Mouse (Mus musculus) right cerebral cortex, adult 18-20 months (tissue): Measurements from ENCODE around the gene Nosip.
A peak's percentile ranks its signal among the peaks of the same experiment; 100 is the strongest.
"Not testable (repeated sequence)": the region's sequence is repeated elsewhere in the genome, so short reads cannot be mapped to it uniquely, and the experiment has no call there.

ENCODE experiments used
- DNase-seq: peaks from one replicate; pipeline ENCODE4 v3.0.0; 2022; ENCODE audit warnings: mixed read lengths

The Nosip gene

DNA sequence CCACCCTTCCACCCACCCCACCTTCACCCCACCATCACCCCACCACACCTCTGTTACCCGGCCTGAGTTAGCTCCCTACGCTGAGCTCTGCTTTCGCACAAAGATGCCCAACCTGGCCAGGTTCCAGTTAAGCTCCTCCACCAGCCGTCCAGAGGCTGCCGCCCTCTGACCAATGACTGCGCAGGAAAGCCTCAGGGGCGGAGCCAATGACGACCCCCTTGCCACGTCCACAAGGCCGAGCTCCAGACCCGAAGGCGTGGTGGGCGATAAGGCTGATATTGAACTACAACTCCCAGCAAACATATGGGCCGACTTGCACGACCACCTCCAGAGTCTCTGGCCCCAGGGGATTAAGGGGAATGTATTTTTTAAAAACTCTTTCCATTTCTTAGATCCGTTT is 29.8 kb downstream of the Nosip start, which contains the start of gene Rcn3:
Gene Rcn3, minus strand, starts transcription at position 174 of the 400 bp plus-strand sequence.
- DNase-seq: no peak

DNA sequence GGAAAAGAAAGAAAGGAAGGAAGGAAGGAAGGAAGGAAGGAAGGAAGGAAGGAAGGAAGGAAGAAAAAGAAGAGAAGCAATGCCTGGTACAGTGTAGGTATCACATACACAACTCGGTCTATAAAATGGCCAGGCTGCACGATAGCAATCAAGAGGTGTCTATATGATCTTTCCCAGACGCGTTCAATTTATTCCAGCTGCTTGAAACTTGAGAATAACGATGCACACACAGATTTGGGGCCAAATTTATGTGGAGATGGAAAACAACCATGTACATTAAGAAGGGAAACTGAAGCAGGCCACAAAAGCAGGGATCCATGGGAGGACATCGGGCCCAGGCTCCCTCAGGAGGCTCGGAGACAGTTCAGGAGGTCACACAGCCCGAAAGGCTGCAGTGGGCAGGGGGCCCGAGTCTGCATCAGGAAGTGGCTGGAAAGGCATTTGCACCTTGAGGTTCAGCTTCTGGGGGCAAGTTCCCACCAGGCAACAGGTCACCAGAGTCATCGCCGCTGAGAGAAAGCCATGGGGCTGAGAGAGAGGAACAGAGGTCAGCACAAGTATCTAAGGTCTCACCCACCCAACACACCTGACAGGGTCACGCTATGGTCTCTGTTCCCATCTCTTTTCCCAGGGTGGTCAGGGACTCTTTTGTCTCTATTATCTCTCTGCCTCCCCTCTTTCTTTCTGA is 30.7 kb downstream of the Nosip start:
- no peak for DNase-seq

DNA sequence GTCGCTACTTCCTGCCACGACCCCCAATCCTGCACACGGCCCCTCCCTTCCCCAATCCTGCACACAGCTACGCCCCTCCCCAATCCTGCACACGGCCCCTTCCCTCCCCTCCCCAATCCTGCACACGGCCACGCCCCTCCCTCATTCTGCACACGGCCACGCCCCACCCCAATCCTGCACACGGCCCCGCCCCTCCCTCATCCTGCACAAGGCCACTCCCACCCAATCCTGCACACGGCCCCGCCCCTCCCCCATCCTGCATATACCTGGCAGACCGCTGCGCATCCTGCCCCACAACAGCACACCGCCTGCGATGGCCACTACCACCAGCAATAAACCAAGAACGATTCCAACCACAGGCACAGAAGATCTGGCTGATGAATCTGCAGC is 31.3 kb downstream of the Nosip start:
- DNase-seq: no peak

GRCm38 (mm10) chr7:45094121-45094520 is 31.9 kb downstream of the Nosip start:
- DNase-seq: no peak

GRCm38 (mm10) chr7:45095367-45095766 is 33.1 kb downstream of the Nosip start:
- DNase-seq: no peak

GRCm38 (mm10) chr7:45095965-45096364 is 33.7 kb downstream of the Nosip start:
- not testable (repeated sequence) for DNase-seq

DNA sequence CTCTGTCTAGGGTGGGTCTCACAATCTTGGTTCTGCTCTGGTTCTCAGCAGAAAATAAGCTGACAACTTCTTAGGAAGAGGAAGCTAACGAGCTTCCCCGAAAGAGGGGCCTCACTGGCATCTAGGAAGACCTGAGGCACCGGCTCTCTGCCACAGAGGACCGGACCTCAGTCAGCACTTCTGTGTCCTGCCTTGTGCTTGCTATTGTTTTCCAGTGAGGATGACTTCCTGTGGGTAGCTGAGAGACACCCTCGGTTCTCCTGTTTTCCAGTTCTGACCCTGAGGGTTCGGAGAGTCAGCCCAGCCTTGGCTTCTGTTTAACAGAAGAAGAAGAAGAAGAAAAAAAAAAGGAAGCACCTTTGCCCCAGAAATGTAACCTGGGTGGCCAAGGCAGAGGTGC is 35.2 kb downstream of the Nosip start:
- no peak for DNase-seq

- no peak for DNase-seq
Measured at GRCm38 (mm10) chr7:45098541-45099240, 36.5 kb downstream of the Nosip start.

- no peak for DNase-seq
Measured at GRCm38 (mm10) chr7:45100046-45100445, 37.8 kb downstream of the Nosip start.

DNA sequence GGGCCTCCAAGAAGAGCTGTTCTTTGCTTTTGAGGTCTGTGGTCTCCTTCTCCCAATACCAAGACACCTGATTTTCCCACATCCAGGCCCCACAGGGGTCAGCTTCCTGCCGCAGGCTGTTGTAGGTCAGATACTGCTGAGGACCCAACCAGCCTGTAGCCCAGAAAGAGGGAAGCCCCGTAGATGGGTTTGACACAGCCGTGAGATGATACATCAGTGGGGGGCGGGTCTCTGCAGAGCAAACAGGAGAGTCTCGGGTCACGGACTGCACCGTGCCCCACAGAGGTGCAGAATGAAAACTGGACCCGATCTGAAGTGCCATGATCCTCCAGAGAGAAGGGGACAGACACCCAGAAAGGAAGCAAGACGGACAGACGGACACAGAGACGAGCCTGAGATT is 40.2 kb downstream of the Nosip start:
- no peak for DNase-seq

GRCm38 (mm10) chr7:45102940-45103585 is 40.8 kb downstream of the Nosip start:
- no peak for DNase-seq

- peak; percentile 39 for DNase-seq
Measured at GRCm38 (mm10) chr7:45103652-45104180, 41.5 kb downstream of the Nosip start, which contains the start of gene Fcgrt. Gene Fcgrt (minus strand): TSS chr7:45103851.

- no peak for DNase-seq
Measured at GRCm38 (mm10) chr7:45104941-45105340, 42.7 kb downstream of the Nosip start.

DNA sequence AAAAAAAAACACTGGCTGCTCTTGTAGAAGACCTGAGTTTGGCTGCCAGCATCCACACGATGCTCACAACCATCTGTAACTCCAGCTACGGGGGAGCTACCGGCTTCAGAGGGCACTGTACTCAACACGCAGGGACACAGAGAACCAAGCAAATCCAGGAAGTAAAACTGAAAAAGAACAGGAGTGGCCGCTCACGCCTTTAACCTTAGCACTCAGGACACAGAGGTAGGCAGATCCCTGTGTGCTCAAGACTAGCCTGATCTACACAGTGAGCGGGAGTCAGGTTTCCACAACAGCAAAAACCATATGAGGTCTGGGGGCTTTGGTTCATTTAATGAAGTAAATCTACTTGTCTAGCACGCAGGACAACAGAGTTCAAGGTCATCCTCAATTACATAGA is 43.3 kb downstream of the Nosip start:
- DNase-seq: no peak

DNA sequence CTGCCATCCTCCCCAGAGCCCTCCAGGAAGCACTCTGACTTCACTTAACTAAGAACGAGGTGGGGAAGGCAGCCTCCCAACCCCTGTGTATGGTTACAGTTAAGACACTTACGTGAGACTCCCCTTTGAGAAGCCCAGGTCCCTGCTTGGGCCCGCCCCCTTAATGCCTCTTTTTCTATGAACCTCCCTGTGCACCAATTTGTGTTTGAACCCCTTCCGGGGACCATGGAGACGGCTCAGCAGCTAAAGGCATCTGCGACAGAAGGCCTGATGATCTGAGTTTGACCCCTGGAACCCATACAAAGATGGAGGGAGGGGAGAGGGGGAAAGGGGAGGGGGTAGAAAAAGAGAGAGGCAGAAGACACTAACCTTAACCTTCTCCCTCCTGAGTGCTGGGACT is 44.2 kb downstream of the Nosip start:
- DNase-seq: no peak

- no peak for DNase-seq
Measured at GRCm38 (mm10) chr7:45107052-45107645, 44.9 kb downstream of the Nosip start.

GRCm38 (mm10) chr7:45110089-45110488 is 47.9 kb downstream of the Nosip start:
- DNase-seq: not testable (repeated sequence)

DNA sequence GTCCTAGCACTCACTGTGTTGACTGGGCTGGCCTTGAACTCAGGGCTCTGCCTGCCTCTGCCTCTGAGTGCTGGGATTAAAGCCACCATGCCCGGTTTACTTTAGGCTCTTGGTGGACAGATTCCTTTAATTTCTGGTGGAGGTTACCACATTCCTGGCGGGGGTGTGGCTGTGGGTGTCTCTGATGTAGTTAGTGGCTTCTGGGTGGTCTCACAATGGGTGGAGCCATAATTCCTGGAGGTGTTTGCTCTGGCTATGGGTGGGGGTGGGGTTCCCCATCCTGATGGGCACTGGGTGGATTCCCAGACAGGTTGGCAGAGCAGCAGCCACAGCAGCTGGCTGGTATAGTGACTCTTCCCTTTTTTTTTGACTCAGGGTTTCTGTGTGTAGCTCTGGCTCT is 49.7 kb downstream of the Nosip start:
- no peak for DNase-seq

DNA sequence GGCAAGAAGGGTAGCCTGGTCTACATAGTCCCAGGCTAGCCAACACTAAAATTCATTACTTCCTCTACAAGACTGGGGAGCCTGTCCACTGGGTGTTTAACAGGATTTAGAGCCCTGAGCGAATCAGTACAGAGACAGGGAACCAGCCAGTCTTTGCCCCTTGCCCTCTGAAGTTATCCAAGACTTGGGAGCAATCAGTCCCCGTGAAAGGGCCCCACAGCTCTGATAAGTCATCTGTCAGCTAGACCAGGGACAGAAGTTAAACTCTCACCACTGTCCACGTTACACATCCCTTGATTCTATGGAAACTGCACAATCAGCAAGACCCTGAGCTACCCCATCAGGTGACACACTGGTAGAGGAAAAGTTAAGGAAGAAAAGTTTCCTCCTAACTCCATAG is 50.3 kb downstream of the Nosip start:
- DNase-seq: no peak

- DNase-seq: no peak
Measured at GRCm38 (mm10) chr7:45113476-45113875, 51.2 kb downstream of the Nosip start.

DNA sequence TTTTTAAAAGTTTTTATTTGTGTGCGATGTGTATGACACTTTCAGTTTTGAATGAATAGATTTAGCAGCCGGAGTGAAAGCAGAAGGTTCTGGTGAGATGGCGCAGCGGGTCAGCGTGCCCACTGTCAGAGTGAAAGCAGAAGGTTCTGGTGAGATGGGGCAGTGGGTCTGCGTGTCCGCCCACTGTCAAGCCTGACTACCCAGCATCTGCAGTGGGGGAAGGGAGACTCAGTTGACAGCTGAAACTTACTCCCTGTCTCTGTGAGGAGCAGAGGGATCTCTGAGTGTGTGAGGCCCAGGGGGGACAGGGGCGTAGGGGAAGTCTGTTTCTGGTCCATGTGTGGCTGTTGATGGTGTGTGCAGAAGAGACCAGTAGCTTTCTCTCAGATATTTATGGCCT is 55.3 kb downstream of the Nosip start:
- no peak for DNase-seq

GRCm38 (mm10) chr7:45118336-45118735 is 56.1 kb downstream of the Nosip start:
- DNase-seq: no peak
